Mouse (Mus musculus): ENCODE measurements around the gene Mgat1. TPM values are rescaled to one million over a fixed set of nuclear protein-coding genes. Genes with fewer than 3 reads are reported as not detected.

Mgat1 gene
- total and polyA plus RNA-seq, 3 experiments: 67.7 to 83.2 (median 80.9) TPM

DNA sequence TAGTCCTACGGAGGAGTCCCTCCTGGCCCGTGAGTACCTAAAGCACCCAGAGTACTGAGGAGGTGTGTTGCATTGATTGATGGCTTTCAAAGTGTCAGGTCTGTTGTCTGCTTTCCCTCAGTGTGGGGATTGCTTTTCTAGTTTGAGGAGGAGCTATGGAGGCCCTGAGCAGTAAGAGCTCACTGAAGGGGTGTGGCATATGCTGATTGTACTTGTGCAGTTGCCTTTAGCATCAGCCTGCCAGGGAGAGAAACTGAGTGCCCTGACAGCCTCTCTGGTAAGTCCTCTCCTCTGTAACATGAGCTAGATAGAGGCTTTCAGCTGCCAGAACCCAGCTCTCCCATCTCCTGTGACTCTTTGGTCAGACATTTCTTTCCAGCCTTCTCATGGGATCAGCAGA is 3.3 kb downstream of the Mgat1 start (continued):
- TF ChIP-seq ZMIZ1 (IDR thresholded peaks at IDR 0.05; ENCODE audit: low read depth, low read length) (peak; percentile 89), ZKSCAN1 (IDR thresholded peaks at IDR 0.05; ENCODE audit: borderline replicate concordance, low read depth, low read length) (no peak), RCOR1 (conservative IDR thresholded peaks at IDR 0.05; ENCODE audit: low read depth, low read length) (no peak), NELFE (IDR thresholded peaks at IDR 0.05; ENCODE audit: low read depth, low read length) (peak; percentile 68), JUN (IDR thresholded peaks at IDR 0.05; ENCODE audit: insufficient read depth, low read depth, low read length) (no peak), MXI1 (IDR thresholded peaks at IDR 0.05; ENCODE audit: low read depth, low read length) (peak; percentile 88), ELF1 (IDR thresholded peaks at IDR 0.05; ENCODE audit: low read depth, low read length) (0 out of 2 replicates have a peak, but pooled peaks have one; percentile 37), E2F4 (IDR thresholded peaks at IDR 0.05; ENCODE audit: insufficient replicate concordance, low read depth, low read length) (no peak), ETS1 (conservative IDR thresholded peaks at IDR 0.05; ENCODE audit: low read depth, low read length) (peak; percentile 27; the same call in 1 of the 2 replicates), TBP (conservative IDR thresholded peaks at IDR 0.05; ENCODE audit: low read depth, low read length) (peak; percentile 95)

DNA sequence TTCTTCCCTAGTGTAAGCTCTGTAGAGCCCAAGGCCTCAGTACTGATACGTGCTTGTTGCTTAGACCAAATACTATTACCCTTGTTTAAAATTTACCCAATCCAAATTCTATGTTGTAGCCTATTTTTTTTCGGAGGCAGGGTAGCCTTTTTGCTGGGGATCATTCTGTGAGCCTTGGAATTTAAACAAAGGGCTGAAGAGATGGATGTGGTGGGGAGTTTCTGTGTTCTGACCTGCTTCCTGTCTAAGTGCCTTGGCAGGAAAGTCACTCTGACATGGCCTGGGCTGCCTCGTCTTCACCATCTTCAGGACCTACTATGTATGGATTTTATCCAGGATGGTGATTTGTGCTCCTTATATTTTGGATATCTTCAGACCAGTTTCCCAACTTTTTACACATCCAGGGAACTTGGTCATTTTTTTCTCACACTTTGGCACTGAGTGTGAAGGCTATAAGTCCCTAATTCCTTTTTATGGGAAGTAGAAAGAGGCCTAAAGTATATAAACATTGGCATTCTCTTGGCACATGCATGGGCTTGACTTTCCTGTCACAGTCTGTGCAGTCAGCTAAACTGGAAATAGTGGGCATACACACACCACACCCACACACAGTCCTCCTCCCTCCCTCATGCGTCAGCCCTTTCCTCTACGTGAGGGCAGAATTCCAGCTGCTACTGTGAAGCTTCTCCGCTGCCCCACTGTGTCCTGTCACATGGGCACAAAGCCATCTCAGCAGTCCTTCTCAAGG is 4.4 kb downstream of the Mgat1 start:
- H3K27ac ChIP-seq (ENCODE audit: insufficient read depth, low read depth): peak overlapping the region; percentile 99
- H3K9ac ChIP-seq (ENCODE audit: insufficient read depth, low read depth): peak overlapping the region; percentile 46
- H3K36me3 ChIP-seq (replicated peaks in 1 of 2; ENCODE audit: control insufficient read depth in 1 of 2, insufficient read depth in 1 of 2, low read length in 1 of 2): peaks cover 5 to 19% of the 10 kb centered on the region in 2 experiments
- DNase-seq (ENCODE audit: extremely low read depth): no peak
- peak overlapping the region; percentile 47 to 72 (median 56) for H3K4me3 ChIP-seq (replicated peaks in 1 of 3; ENCODE audit: low read depth in 2 of 3, low read length in 2 of 3, poor library complexity in 1 of 3)
- no peaks in the 10 kb centered on the region for H3K27me3 ChIP-seq (replicated peaks)
- dilution Hi-C loops (cut with MboI; ENCODE audit: extremely low pct_ligation_motif_present, extremely low pct_unique_long_range_greater_than_20kb, low sequenced_read_pairs) (no loop called here), in situ Hi-C loops (cut with MboI; ENCODE audit: low pct_ligation_motif_present, low pct_unique_long_range_greater_than_20kb, low sequenced_read_pairs) (no loop called here)
- peaks cover 63% of the 10 kb centered on the region for H3K79me2 ChIP-seq (replicated peaks; ENCODE audit: control insufficient read depth, extremely low read depth, insufficient read depth, poor library complexity, severe bottlenecking)
- peak overlapping the region; percentile 55 for H3K4me2 ChIP-seq (ENCODE audit: insufficient read depth, low read depth, poor library complexity, severe bottlenecking)
- peaks cover 10 to 62% of the 10 kb centered on the region in 2 experiments for H3K4me1 ChIP-seq (ENCODE audit: control insufficient read depth in 1 of 2, insufficient read depth in 2 of 2)
- H3K9me3 ChIP-seq (replicated peaks; ENCODE audit: low read length): no peaks in the 10 kb centered on the region
- TF ChIP-seq ZKSCAN1 (IDR thresholded peaks at IDR 0.05; ENCODE audit: borderline replicate concordance, low read depth, low read length) (no peak), EP300 (IDR thresholded peaks at IDR 0.05; ENCODE audit: low read length) (0 out of 2 replicates have a peak, but pooled peaks have one; percentile 35), TBP (conservative IDR thresholded peaks at IDR 0.05; ENCODE audit: low read depth, low read length) (0 out of 2 replicates have a peak, but pooled peaks have one; percentile 16), SMC3 (IDR thresholded peaks at IDR 0.05; ENCODE audit: low read depth, low read length) (no peak), MYC (IDR thresholded peaks at IDR 0.05; ENCODE audit: low read depth, low read length) (no peak), MXI1 (IDR thresholded peaks at IDR 0.05; ENCODE audit: low read depth, low read length) (peak; percentile 46), JUND (conservative IDR thresholded peaks at IDR 0.05; ENCODE audit: low read depth, low read length) (no peak), BHLHE40 (IDR thresholded peaks at IDR 0.05; ENCODE audit: low read depth, low read length) (peak; percentile 57; the same call in 1 of the 2 replicates), CHD2 (IDR thresholded peaks at IDR 0.05; ENCODE audit: low read length) (no peak), PAX5 (IDR thresholded peaks at IDR 0.05; ENCODE audit: low read length) (no peak), ZMIZ1 (IDR thresholded peaks at IDR 0.05; ENCODE audit: low read depth, low read length) (0 out of 2 replicates have a peak, but pooled peaks have one; percentile 24), NRF1 (IDR thresholded peaks at IDR 0.05; ENCODE audit: low read depth, low read length) (no peak), SIN3A (IDR thresholded peaks at IDR 0.05; ENCODE audit: low read length) (peak; percentile 39), ETS1 (conservative IDR thresholded peaks at IDR 0.05; ENCODE audit: low read depth, low read length) (no peak; the same call in 1 of the 2 replicates), ZC3H11A (IDR thresholded peaks at IDR 0.05; ENCODE audit: low read depth, low read length) (no peak), ELF1 (IDR thresholded peaks at IDR 0.05; ENCODE audit: low read depth, low read length) (peak; percentile 24; the same call in 1 of the 2 replicates), HCFC1 (IDR thresholded peaks at IDR 0.05; ENCODE audit: low read depth, low read length) (no peak), KAT2A (IDR thresholded peaks at IDR 0.05; ENCODE audit: insufficient replicate concordance, low read length) (no peak), POLR2A (IDR thresholded peaks at IDR 0.05; ENCODE audit: low read depth, low read length) (peak; percentile 23; the same call in 1 of the 2 replicates), CHD1 (IDR thresholded peaks at IDR 0.05; ENCODE audit: low read depth, low read length) (no peak), NELFE (IDR thresholded peaks at IDR 0.05; ENCODE audit: low read depth, low read length) (no peak), USF2 (conservative IDR thresholded peaks at IDR 0.05; ENCODE audit: low read depth, low read length) (no peak), USF1 (IDR thresholded peaks at IDR 0.05; ENCODE audit: low read depth, low read length) (peak; percentile 24), ZNF384 (IDR thresholded peaks at IDR 0.05; ENCODE audit: low read depth, low read length) (no peak), IRF4 (IDR thresholded peaks at IDR 0.05; ENCODE audit: low read depth, low read length) (0 out of 2 replicates have a peak, but pooled peaks have one; percentile 36), UBTF (IDR thresholded peaks at IDR 0.05; ENCODE audit: low read depth, low read length) (no peak), MAFK (IDR thresholded peaks at IDR 0.05; ENCODE audit: insufficient replicate concordance, low read length) (no peak), TCF12 (IDR thresholded peaks at IDR 0.05; ENCODE audit: low read depth, low read length) (peak; percentile 34; the same call in 1 of the 2 replicates), MAX (IDR thresholded peaks at IDR 0.05; ENCODE audit: low read length) (no peak; the same call in 1 of the 2 replicates), MAZ (IDR thresholded peaks at IDR 0.05; ENCODE audit: low read depth, low read length) (no peak), POLR2AphosphoS2 (IDR thresholded peaks at IDR 0.05; ENCODE audit: low read depth, low read length) (no peak), JUN (IDR thresholded peaks at IDR 0.05; ENCODE audit: insufficient read depth, low read depth, low read length) (no peak)
